8 mouse cellular contexts compared by ENCODE assay signal in the genomic region with DNA sequence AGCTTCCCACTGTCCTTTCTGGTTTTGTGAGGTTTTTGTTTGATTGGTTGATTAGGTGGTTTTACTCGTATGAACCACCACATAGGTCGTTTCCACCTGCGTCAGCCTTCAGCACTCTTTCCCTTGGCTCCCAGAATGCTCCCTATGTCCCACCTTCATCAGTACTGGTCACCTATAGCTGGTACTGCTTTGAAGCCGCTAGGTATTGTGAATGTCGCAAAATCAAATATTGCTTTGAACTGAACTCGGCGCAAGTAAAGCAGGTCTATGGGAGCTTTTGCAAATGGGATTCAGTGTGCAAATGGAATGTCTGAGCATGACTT. TPM values are rescaled to one million over a fixed set of nuclear protein-coding genes. Genes with fewer than 3 reads are reported as not detected.
DNase-seq lines count a peak whose midpoint lies in the region; ATAC-seq and TF ChIP-seq lines count a peak whose summit lies in the region.

No protein-coding gene starts in this region.

- H3K4me1 ChIP-seq in cerebellum, adult 2 months (ENCODE audit: control insufficient read depth, insufficient read depth, low read length) = 0 out of 2 replicates have a peak, but pooled peaks cover 6% of the 10 kb centered on the region
- H3K4me1 ChIP-seq in thymus, adult 2 months (replicated peaks; ENCODE audit: control insufficient read depth, insufficient read depth, low read length) = peaks cover 22% of the 10 kb centered on the region
- peaks cover 65% of the 10 kb centered on the region for H3K4me1 ChIP-seq in liver, embryonic 13.5 days (replicated peaks)

- H3K9ac ChIP-seq in liver, embryonic 13.5 days = peak overlapping the region; percentile 94

- no peaks in the 10 kb centered on the region for H3K27me3 ChIP-seq in cerebellum, adult 2 months (ENCODE audit: control insufficient read depth, insufficient read depth, low read length)
- H3K27me3 ChIP-seq in thymus, adult 2 months (ENCODE audit: control insufficient read depth, insufficient read depth, low read length) = no peaks in the 10 kb centered on the region
- H3K27me3 ChIP-seq in liver, embryonic 13.5 days = no peaks in the 10 kb centered on the region

- DNase-seq in cerebellum, adult 2 months = no peak
- no peak for DNase-seq in cerebellum, adult 11-12 months
- DNase-seq in thymus, adult 2 months = no peak
- no peak for DNase-seq in thymus, postnatal 4 days
- DNase-seq in liver, embryonic 13.5 days = no peak
- no peak for DNase-seq in right cerebral cortex, adult 18-20 months
- no peak for DNase-seq in thymus, postnatal 36 days

- TF ChIP-seq POLR2A in cerebellum, adult 2 months (IDR thresholded peaks at IDR 0.05; ENCODE audit: borderline replicate concordance, insufficient read depth, low read length) = no peak
- TF ChIP-seq POLR2A in thymus, adult 2 months (IDR thresholded peaks at IDR 0.05; ENCODE audit: control insufficient read depth, extremely low read depth, insufficient read depth, low read length, poor library complexity) = no peak

- 13% methylated on average over 7 of the region's 7 CpGs for WGBS in cerebellum, adult 2 months
- WGBS in thymus, adult 2 months = 11% methylated on average over 7 of the region's 7 CpGs
- WGBS in liver, embryonic 13.5 days (ENCODE audit: insufficient replicate concordance) = 18% methylated on average over 7 of the region's 7 CpGs

- H3K36me3 ChIP-seq in thymus, adult 2 months (ENCODE audit: control insufficient read depth, insufficient read depth, low read length) = no peaks in the 10 kb centered on the region
- H3K36me3 ChIP-seq in liver, embryonic 13.5 days = peaks cover 9% of the 10 kb centered on the region; the same call in 1 of the 2 replicates

- H3K9me3 ChIP-seq in liver, embryonic 13.5 days (replicated peaks) = no peaks in the 10 kb centered on the region

- H3K4me3 ChIP-seq in cerebellum, adult 2 months (replicated peaks; ENCODE audit: insufficient read depth, low read depth, low read length) = peak overlapping the region; percentile 61
- H3K4me3 ChIP-seq in thymus, adult 2 months (ENCODE audit: control insufficient read depth, insufficient read depth, low read length) = peak overlapping the region; percentile 63
- H3K4me3 ChIP-seq in liver, embryonic 13.5 days (replicated peaks) = peak overlapping the region; percentile 94

- TF ChIP-seq CTCF in cerebellum, adult 2 months (IDR thresholded peaks at IDR 0.05; ENCODE audit: borderline replicate concordance, insufficient read depth, low read depth, low read length) = no peak
- TF ChIP-seq CTCF in thymus, adult 2 months (IDR thresholded peaks at IDR 0.05; ENCODE audit: borderline replicate concordance, control insufficient read depth, extremely low read depth, insufficient read depth, low read length, poor library complexity) = no peak

- peak; percentile 1; the same call in 1 of the 2 replicates for ATAC-seq in liver, embryonic 13.5 days (ENCODE audit: low read depth)
- no peak for ATAC-seq in activated CD4-positive, CD25-positive, alpha-beta regulatory T cell, adult 4 months

- H3K27ac ChIP-seq in cerebellum, adult 2 months (ENCODE audit: insufficient read depth, low read length) = peak overlapping the region; percentile 45
- no peak overlapping the region for H3K27ac ChIP-seq in thymus, adult 2 months (ENCODE audit: control insufficient read depth, insufficient read depth, low read length)
- peak overlapping the region; percentile 93 for H3K27ac ChIP-seq in liver, embryonic 13.5 days

- H3K4me2 ChIP-seq in liver, embryonic 13.5 days = peak overlapping the region; percentile 99

RNA-seq across cellular contexts. Expression of a gene that starts 0.7 kb away (rescaled TPM):
- 74.3 and 75.0 TPM in 2 replicates for polyA plus RNA-seq in cerebellum, adult 2 months (2012; rRNA removed)
- polyA plus RNA-seq in thymus, adult 2 months (2012; rRNA removed) = 96.0 and 105 TPM in 2 replicates
- 15.6 and 15.8 TPM in 2 replicates for polyA plus RNA-seq in liver, embryonic 13.5 days (2015; fragmentation: Nextera tagmentation; extraction: Ambion mirVana)
- 10 to 100 TPM in 1 of 2 experiments, 1 to 10 TPM in 1; 5.1 to 11.0 TPM for polyA plus RNA-seq in activated CD4-positive, CD25-positive, alpha-beta regulatory T cell, adult 4 months (2017; shearing (Covaris generic))
